Mouse (Mus musculus) large intestine, adult 2 months (tissue): ENCODE data around the gene Nat14. TPM values are rescaled to one million over a fixed set of nuclear protein-coding genes. Genes with fewer than 3 reads are reported as not detected.

Experiments used
- DNase-seq: peaks from one replicate; pipeline ENCODE4 v3.0.0-alpha.2; 2012; ENCODE audit warnings: low read depth, low spot score
- WGBS: fragments of 180-500 bp; shearing (Covaris S2); methylation state at CpG from one replicate; pipeline ENCODE4 v1.1.7; 2018; 5-methylcytosine and 5-hydroxymethylcytosine counted together
- polyA plus RNA-seq: library from polyadenylated mRNA; depleted of rRNA; stranded (reverse); fragments of >200 nt; gene quantifications from 2 replicates; pipeline ENCODE4 v1.2.3, GENCODE M21; 2012

Nat14 gene
- polyA plus RNA-seq, 1 experiment, result 4.3 TPM

DNA sequence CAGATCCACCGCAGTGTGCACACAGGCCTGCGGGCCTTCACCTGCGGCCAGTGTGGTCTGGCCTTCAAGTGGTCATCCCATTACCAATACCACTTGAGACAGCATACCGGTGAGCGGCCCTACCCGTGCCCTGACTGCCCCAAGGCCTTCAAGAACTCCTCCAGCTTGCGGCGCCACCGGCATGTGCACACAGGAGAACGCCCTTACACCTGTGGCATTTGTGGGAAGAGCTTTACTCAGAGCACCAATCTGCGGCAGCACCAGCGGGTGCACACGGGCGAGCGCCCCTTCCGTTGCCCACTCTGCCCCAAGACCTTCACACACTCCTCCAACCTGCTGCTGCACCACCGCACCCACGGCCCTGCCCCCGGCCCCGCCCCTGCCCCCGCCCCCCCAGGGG lies 2.7 kb upstream of the Nat14 start:
- WGBS, result 91% methylated on average over 21 of the region's 21 CpGs

DNA sequence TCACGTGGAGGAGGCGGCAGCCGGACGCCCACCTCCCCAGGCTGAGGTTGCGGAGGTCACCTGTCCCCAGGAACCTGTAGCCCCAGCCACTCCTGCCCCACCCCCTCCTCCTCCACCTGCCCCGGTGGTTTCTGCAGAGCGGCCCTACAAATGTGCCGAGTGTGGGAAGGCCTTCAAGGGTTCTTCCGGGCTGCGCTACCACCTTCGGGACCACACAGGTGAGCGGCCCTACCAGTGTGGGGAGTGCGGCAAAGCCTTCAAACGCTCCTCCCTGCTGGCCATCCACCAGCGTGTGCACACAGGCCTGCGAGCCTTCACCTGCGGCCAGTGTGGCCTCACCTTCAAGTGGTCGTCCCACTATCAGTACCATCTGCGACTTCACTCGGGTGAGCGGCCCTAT lies 1.9 kb upstream of the Nat14 start:
- WGBS, result 92% methylated on average over 21 of the region's 21 CpGs
- no peak for DNase-seq

More for the DNA sequence above, 2.7 kb upstream of the Nat14 start:
- no peak for DNase-seq

DNA sequence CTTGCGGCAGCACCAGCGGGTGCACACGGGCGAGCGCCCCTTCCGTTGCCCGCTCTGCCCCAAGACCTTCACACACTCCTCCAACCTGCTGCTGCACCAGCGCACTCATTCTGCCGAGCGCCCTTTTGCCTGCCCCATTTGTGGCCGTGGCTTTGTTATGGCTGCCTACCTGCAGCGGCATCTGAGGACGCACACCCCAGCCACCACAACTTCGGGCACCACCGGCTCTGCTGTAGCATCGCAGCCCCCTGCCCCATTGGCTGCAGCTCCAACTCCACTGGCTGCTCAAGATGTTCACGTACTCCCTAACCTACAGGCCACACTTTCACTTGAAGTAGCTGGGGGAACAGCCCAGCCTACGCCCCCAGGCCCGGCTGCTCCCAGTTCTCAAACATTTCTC lies 1.3 kb upstream of the Nat14 start:
- WGBS, result 90% methylated on average over 19 of the region's 19 CpGs
- DNase-seq, result no peak

DNA sequence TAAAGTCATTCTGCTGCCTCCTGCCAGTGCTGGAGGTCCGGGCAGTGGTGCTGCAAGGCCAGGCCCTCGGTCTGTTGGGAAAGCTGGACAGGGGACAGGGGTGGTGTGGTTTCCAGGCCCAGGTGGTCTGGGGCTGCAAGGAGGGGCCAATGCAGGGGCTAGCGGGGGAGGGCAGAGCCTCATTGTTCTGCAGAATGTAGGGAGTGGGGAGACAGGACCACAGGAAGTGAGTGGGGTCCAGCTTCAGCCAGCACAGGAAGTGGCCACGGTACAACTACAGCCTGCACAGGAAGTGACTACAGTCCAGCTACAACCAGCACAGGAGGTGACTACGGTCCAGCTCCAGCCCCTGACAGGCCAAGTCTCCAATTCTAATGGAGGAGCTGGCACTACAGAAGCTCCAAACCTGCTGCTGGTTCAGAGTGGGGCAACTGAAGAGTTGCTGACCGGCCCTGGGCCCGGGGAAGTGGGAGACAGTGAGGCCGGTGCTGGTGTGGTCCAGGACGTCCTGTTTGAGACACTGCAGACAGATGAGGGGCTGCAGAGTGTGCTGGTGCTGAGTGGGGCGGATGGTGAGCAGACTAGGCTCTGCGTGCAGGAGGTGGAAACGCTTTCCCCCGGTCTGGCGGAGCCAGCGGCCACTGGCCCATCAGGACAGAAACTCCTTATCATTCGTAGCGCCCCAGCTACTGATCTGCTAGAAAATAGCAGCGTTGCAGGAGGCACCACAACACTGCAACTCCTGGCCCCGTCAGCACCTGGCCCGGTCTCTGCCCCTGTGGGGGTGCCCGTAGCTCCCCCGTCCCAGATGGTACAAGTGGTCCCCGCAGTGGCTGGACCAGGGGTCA lies 628 bp upstream of the Nat14 start:
- 66% methylated on average over 23 of the region's 23 CpGs for WGBS
- no peak for DNase-seq

DNA sequence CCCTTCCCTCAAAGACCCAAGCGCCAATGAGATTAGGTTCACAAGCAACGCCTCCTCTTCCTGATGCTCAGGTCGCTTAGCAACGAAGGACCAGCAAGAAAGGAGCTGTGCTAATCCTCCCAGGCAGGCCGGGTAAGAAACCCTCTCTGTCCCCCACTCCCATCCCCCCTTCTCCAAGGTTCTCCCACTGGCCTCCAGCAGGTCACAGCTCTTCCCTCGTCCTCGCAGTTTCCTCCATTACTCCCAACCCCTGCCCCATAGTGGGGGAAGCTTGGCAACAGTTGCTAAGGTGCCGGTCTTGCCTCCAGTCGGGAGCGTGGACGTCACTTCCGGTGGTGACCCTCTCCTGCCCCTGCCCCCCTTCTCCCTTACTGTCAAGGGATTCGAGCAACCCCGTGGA lies 680 bp downstream of the Nat14 start:
- DNase-seq, result no peak
- 2% methylated on average over 14 of the region's 14 CpGs for WGBS

DNA sequence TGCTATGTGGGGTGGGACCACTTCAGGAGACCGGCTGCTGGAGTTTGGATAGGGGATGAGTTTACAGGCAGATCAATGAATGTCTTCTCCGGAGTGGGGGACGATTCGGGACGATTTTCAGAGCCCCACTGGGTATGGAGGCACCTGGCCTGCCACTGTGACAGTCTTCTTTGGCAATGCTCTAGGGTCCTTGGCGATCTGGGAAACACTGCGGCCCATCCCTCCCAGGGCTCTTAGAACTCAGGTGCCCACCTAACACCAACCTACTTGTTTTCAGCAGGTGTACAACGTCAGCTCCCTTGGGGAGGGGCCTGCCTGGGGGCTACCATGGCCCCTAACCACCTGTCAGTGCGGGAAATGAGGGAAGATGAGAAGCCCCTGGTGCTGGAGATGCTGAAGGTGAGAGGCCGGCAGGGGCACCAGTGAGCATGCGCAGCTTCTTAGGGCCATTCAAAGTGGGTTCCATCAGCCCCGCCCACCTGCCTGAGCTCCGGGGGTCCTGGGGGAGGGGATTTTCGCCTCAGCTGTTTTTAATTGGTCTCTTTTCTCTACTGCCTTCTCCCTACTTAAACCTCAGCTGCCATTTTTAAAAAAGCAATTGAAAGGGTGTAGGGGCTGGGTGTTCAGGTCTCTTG lies 1.2 kb downstream of the Nat14 start:
- no peak for DNase-seq
- WGBS, result 6% methylated on average over 14 of the region's 14 CpGs

DNA sequence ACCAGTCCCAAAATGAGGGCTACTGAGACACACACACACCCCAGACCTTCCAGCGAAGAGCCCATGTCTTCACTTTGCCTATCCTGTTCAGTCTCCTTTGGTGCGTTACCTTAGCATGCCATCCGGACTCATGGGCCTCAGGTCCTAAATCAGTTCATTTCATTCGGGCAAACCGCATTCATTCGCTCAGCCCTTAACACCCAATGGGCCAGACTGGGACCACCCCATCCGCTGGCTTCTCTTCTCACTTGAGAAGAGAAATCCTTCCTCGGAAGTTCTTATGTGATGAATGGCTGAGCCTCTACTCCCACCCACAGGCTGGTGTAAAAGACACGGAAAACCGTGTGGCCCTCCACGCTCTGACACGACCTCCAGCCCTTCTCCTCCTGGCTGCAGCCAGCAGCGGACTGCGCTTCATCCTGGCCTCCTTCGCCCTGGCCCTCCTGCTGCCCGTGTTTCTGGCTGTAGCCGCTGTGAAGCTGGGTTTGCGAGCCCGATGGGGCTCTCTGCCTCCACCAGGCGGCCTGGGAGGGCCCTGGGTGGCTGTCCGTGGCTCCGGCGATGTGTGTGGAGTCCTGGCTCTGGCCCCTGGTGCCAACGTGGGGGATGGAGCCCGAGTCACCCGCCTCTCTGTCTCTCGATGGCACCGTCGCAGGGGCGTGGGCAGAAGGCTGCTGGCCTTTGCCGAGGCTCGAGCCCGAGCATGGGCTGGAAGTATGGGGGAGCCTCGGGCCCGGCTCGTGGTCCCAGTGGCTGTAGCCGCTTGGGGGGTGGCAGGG lies 1.9 kb downstream of the Nat14 start:
- DNase-seq, result no peak
- 8% methylated on average over 37 of the region's 37 CpGs for WGBS

DNA sequence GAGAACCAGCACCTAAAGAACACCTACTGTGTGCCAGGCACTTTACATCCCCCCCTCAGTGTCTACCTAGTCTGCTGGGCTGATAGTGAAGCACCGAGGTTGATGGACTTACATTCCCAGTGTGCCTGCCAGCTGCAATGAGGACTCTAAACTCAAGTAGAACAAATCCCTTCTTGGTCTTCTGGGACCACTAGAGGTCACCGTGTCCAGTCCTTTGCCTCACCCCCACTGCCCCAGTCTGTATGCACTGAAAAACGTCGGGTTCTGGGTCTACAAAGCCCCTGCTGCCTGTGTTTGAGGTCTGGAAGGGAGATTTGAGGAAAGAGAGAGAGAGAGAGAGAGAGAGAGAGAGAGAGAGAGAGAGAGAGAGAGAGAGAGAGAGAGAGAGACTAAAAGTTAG lies 2.7 kb downstream of the Nat14 start:
- WGBS, result 3% methylated on average over 4 of the region's 4 CpGs
- DNase-seq, result no peak

DNA sequence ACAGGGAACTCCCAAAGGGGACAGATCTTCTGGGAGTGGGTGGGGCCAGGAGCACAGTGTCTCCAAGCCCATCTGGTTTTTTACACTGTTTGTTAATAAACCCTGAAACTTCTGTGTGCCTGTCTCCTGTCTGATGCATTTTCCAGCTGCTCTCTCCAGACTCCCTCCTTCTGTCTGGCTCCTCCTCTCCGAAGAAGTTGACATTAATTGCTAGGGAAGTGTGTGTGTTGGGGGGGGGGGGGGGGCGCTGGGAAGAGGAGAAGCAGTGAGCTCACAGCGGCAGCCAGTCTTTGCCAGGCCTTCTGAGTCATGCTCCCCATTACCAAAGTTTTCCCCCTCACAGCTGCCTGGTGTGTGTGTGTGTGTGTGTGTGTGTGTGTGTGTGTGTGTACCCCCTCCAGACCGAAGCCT lies 3.1 kb downstream of the Nat14 start:
- no peak for DNase-seq
- 1% methylated on average over 4 of the region's 4 CpGs for WGBS

DNA sequence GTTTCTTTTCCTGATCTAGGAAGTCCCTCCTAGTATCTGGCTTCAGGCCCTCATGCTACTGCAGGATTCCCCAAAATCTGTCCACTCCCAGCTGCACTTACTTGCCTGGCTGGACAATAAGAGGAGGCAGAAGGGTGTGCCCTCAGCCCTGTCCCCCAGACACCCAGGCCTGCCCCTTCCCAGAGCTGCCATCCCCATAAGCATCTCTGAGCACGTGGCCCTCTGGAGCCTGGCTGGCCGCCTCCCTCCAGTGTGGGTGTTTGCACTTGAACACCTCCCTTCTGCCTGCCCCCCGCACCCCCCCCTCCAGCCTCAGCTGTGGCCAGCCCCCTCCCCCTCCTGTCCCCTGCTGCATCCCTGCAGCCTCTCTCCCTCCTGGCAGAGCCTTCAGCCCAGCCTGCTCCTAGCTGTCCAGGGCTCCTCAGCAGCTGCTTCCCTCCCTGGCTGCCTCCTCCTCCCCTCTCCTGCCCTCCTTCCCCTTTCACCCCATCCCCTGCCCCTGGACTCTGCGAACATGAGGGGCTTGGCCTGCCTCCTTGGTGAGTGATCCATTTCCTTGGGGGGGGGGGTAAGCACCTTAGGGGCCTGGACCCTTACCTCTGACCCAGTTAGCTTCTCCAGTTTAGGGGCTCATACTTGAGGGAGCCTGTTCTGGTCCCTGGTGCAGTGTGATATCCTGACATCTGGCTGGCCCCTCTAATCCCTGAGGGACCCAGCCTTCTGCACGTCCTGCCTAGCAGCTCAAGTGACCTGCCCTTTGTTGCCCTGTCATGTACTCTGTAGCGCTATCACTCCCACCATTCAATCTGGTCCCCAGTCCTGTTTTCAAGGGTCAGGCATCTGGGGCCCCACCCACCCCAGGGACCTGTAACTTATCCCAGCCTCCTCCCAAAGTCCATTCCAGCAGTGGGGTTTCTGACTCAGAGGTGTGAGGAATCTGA lies 3.9 kb downstream of the Nat14 start, which contains the start of gene Ssc5d:
Gene Ssc5d, plus strand, starts transcription at position 345 of the 941 bp plus-strand sequence.
- 7% methylated on average over 5 of the region's 6 CpGs for WGBS
- no peak for DNase-seq

DNA sequence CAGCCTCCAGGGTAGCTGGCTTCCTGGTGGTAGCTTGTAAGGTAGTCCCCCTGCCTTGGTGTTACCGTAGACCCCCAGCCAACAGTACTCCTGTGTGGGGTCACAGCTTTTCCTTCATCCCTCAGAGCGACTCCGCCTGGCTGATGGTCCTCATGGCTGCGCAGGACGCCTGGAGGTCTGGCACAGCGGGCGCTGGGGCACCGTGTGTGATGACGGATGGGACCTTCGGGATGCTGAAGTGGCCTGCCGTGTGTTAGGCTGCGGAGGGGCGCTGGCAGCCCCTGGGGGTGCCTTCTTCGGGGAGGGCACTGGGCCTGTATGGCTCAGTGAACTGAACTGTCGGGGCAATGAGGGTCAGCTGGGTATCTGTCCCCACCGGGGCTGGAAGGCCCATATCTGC lies 5.0 kb downstream of the Nat14 start:
- DNase-seq, result no peak
- 77% methylated on average over 16 of the region's 16 CpGs for WGBS

DNA sequence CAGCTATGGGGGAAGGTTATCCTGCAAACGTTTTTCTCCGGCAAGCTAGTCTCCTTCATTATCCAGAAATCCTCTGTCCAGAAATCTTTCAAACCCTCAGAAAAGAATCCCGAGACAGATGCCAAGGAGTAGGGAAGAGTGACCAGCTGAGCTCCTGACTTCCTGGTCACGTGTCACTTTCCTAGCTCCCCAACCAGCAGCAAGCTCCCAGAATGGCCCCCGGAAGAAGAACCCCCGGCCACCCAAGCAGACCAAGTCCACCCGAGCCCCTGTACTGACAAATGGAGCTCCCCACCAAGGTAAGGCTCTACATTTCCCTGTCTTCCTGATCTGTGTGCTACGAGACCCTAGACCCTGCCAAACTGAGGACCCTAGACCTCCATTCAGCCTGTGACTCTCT lies 5.9 kb downstream of the Nat14 start:
- WGBS, result 57% methylated on average over 8 of the region's 8 CpGs
- no peak for DNase-seq

DNA sequence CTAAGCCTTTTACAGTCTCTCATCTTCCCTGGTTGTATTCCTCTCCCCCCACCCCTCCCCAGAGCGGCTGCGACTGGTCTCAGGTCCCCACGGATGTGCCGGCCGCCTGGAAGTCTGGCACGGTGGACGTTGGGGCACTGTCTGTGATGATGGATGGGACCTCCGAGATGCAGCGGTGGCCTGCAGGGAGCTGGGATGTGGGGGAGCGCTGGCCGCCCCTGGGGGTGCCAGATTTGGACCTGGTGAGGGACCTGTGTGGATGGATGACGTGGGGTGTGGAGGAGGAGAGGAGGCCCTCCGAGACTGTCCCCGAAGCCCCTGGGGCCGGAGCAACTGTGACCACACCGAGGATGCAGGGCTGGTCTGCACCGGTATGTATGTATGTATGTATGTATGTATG lies 6.5 kb downstream of the Nat14 start:
- DNase-seq, result no peak
- WGBS, result 77% methylated on average over 17 of the region's 17 CpGs

DNA sequence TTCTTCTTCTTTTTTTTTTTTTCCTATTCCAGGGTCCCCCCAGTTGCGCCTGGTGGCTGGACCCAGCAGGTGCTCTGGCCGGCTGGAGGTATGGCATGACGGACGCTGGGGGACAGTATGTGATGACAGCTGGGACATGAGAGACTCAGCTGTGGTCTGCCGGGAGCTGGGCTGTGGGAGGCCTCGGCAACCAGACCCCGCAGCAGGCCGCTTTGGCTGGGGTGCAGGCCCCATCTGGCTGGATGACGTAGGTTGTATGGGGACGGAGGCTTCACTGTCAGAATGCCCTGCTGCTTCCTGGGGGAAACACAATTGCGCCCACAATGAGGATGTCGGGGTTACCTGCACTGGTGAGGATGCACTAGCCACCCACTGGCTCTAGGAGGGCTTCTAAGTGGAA lies 11.3 kb downstream of the Nat14 start:
- 80% methylated on average over 12 of the region's 12 CpGs for WGBS
- DNase-seq, result no peak

DNA sequence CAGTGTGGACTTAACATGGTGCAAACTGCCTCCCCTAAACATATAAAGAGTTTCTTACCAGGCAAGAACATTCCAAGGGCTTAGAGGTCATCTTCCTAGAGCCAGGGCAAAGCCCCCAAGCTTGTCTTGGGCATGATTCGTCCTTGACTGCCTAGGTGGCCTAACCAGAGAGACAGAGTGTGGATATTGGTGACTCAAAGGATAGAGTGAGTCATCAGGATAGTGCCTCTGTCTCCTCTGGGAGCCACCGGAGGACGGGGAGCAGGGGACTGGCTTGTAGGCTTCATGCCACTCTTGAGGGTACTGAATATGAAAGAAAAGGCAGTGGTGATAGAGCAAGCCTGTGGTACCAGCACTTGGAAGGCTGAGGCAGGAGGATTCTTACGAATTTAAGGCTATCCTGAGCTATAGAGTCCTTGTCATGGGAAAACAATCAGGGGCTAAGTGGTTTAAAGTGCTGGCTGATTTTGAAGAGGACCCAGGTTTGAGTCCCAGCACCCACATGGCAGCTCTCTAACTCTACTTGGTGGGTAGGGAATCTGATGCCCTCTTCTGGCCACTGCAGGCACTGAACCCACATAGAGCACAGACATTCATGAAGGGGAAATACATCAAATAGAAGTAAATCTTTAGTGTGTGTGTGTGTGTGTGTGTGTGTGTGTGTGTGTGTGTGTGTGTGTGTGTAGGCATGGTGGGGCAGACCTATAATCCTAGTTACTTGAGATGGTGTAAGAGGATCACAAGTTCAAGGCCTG lies 12.5 kb downstream of the Nat14 start:
- DNase-seq, result no peak
- WGBS, result 68% methylated on average over 4 of the region's 4 CpGs

DNA sequence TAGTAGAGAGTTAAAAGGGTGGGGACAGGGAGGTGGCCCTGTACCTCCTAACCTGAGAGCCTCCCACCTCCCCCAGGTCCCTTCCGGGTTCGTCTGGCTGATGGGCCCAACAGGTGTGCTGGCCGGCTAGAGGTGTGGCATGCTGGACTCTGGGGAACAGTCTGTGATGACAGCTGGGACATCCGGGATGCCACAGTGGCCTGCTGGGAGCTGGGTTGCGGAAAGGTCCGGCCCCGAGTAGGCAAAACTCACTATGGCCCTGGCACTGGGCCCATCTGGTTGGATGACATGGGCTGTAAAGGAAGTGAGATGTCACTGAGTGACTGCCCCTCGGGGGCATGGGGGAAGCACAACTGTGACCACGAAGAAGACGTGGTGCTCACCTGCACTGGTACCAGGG lies 15.0 kb downstream of the Nat14 start:
- 46% methylated on average over 10 of the region's 10 CpGs for WGBS
- no peak for DNase-seq

DNA sequence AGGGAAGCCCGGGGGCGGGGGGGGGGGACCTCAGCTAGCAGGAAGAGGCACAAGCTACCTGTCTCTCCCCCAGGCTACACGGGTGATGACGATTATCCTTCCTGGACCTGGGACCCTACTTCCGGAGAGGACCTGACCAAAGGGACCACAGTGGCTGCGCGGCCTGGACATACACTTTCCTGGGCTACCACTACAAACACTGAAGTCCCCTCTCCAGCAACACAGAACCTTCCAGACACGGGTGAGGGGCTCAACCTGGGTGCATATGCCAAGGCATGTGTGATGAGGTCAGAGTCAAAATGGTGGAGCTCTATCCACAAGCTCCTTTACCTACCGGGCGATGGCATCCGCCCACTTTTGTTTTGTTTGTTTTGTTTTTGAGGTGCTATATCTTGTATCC lies 15.6 kb downstream of the Nat14 start:
- WGBS, result 75% methylated on average over 11 of the region's 11 CpGs

DNA sequence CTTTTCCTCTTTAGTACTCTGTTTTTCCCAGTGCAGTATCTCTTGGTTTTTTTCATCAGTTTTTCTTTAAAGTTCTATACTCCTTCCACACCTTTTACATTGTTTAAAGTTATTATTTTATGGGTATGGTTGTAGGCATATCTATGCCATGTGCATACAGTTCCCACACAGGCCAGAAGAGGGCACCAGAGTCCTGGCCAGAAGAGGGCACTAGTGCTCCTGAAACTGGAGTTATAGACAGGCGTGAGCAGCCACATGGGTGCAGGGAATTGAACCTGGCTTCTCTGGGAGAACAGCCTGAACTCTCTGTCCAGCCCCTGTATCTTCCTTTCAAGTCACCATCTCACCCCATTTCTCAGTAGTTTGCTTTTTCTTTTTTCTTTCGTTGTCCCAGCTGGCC lies 16.6 kb downstream of the Nat14 start:
- peak; percentile 31 for DNase-seq
- WGBS, result 50% methylated on average over 2 of the region's 2 CpGs

More for the DNA sequence above, 15.6 kb downstream of the Nat14 start:
- DNase-seq, result no peak

DNA sequence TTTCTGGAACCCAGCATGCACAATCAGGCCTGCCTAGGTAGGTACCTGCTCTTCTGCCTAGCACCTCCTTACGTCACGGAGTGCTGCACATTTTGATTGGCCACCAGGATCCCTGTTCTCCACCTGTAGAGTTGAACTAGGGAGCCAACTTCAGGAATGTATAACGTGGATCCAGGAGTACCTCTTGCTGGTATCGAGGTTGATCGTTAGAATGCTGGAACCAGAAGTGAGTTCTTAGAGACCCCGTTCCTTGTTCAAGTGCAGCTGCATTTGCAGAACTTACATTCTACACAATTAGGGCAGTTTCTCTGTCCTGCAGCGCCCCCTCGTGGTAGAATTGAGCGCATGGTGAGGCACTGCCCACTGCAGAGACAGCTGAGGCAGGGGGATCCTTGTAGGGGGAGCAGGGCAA lies 18.2 kb downstream of the Nat14 start:
- 14% methylated on average over 9 of the region's 9 CpGs for WGBS
- peak; percentile 65 for DNase-seq
